Mouse (Mus musculus) spleen, postnatal 10 days (tissue): ENCODE measurements around the gene Cdhr3.
"Not testable (repeated sequence)": the region's sequence is repeated elsewhere in the genome, so short reads cannot be mapped to it uniquely, and the experiment has no call there.

ENCODE experiments used
- DNase-seq, 2 experiments: peaks; one replicate each; pipeline ENCODE4 v3.0.0; 2021 to 2022; ENCODE audit warnings: low spot score in 2 of 2

The Cdhr3 gene

GRCm38 (mm10) chr12:33005858-33006257 is 86.8 kb downstream of the Cdhr3 start:
- no peak for DNase-seq

- no peak for DNase-seq
Measured at GRCm38 (mm10) chr12:33003339-33003965, 89.2 kb downstream of the Cdhr3 start.

- no peak for DNase-seq
Measured at GRCm38 (mm10) chr12:33000402-33000801, 92.3 kb downstream of the Cdhr3 start.

GRCm38 (mm10) chr12:32999778-33000177 is 92.9 kb downstream of the Cdhr3 start:
- not testable (repeated sequence) for DNase-seq

GRCm38 (mm10) chr12:32998766-32999165 is 93.9 kb downstream of the Cdhr3 start:
- no peak for DNase-seq

- DNase-seq, result no peak
Measured at GRCm38 (mm10) chr12:32995081-32995834, 97.4 kb downstream of the Cdhr3 start.

GRCm38 (mm10) chr12:32994081-32994480 is 98.6 kb downstream of the Cdhr3 start:
- DNase-seq, result no peak

GRCm38 (mm10) chr12:32989731-32990130 is 102.9 kb downstream of the Cdhr3 start:
- DNase-seq, result peak in 1 of 2 experiments; percentile 34

- no peak for DNase-seq
Measured at GRCm38 (mm10) chr12:32986284-32986683, 106.4 kb downstream of the Cdhr3 start.
